Mouse (Mus musculus) liver (tissue): ENCODE data around the gene Fcgr2b.
"Not testable (repeated sequence)": the region's sequence is repeated elsewhere in the genome, so short reads cannot be mapped to it uniquely, and the experiment has no call there.

ENCODE experiments used
- DNase-seq: peaks from one replicate; pipeline ENCODE4 v3.0.0-alpha.2; 2020; ENCODE audit warnings: mixed read lengths

The Fcgr2b gene

DNA sequence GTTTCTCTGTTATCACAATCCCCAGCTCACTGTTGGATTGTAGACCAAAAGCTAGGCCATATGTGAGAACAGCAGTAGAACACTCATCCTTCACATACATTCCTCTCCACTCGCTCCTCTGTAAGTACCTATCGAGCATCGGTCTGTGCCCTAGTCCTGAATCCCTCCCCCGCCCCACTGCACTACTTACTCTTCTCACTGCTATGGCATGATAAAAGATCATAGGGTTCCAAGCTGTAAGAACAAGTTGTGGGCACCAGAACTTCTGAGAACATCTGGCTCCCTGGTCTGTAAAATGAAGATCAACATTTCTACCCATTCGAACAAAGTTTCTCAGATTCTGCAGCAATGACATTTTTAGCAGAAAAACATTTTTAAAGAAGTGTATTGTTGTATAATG, at the start of gene Fcgr2b:
Fcgr2b (minus strand) TSS at position 101 of the 400 bp plus-strand sequence.
- no peak for DNase-seq

GRCm38 (mm10) chr1:171019311-171019950, 43.1 kb upstream of the Fcgr2b start:
- DNase-seq, result no peak

- DNase-seq, result no peak
Measured at GRCm38 (mm10) chr1:171018737-171019136, 42.4 kb upstream of the Fcgr2b start, which contains the start of gene Fcgr4. Gene Fcgr4, plus strand, starts transcription at chr1:171018920.

DNA sequence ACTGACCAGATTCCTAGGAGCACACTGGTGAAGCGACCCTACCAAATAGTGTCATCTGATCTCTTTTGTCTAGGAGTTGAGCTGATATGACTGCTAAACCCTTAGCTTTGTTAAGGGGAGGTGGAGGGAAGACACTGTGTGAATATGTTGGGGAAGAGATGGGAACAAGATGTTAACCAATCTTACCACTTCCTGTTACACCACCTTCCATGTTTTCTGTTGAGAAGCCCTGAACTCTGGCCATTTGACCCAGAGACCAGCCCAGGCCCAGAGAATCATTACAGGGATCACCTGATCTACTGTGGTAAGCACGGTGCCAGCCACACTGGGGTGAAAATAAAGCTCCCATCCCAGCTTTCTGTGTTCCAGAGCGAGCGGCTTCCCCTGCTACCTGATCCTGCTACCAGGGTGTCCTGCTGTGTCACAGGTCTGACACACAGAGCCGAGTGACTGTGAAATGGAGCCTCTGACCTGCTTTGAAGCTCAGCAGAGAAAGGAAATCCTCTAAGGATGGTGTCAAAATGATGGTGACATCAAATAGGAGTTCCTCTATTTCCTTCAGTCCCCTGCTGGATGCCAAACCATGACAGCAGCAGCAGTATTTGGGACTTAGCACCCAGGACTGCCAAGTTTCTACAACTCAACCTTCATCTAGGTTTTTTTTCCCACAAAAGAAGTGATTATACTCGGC, 41.3 kb upstream of the Fcgr2b start:
- DNase-seq, result no peak

DNA sequence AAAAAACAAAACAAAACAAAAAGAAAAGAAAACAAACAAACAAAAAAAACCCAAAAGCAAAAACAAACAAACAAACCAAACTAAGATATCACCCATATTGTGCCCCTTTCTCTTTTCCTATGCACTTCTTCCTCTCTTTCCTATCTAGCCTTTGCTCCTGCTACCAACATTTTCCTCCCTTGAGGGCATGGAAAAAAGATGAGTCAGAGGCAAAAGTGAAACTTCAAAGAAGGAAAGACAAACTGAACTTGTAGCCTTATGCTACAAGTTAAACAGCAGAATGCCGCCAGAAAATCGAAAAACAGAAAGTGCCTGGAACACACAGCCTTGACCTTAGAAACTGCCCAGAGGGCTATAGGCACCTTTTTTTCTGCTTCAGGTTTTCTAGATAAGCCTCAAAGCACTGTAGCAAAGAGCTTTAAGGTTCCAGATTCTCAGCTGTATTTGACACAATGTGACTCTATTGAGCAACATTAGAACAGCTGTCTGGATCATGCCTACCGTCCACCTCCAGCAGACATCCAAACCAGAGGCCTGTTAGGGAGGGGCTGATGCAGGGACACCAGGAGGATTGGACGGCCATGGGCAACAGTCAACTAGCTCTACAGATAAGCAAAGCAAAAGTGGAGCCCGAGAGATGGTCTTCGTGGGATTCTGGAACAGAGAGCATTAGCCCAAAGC, 40.5 kb upstream of the Fcgr2b start:
- no peak for DNase-seq

- no peak for DNase-seq
Measured at GRCm38 (mm10) chr1:171011733-171012132, 35.4 kb upstream of the Fcgr2b start.

- DNase-seq, result peak; percentile 35
Measured at GRCm38 (mm10) chr1:171006905-171007304, 30.6 kb upstream of the Fcgr2b start.

- DNase-seq, result no peak
Measured at GRCm38 (mm10) chr1:171006335-171006734, 30.0 kb upstream of the Fcgr2b start.

DNA sequence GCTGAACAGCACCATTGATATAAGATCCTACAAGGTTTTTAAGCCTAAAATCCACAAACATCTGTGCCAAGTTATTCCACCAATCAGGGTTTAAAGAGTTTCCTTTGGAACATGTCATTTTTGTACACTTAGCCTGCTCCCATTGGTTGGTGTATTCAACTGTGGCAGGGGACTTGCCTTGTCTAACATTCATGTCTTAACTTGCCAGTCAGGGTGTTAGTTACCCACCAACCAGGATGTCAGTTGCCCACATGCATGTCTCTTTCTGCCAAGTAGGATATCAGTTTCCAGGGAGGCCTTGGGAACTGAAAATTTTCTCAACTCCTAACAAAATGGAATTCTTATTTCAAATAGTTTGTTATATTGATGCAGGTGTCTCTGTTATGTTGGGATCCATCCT, 29.2 kb upstream of the Fcgr2b start:
- no peak for DNase-seq

DNA sequence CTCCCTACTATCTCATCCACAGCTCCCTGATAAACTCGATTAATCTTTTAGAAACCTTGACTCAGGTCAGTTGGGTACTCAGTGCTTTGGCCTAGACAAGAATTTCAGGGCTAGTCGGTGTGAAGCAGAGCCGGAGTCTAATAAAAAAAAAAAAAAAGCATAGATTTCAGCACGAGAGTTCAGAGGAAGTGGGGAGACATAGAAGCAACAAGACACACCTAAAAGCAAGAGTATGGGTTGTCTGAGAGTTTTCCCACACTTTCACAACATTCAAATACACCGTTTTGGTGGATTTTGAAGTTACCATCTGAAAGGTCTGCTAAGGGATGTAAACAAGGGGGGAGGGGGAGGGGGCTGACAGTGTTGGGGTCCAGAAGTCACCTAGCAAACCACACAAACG, 28.7 kb upstream of the Fcgr2b start:
- no peak for DNase-seq

DNA sequence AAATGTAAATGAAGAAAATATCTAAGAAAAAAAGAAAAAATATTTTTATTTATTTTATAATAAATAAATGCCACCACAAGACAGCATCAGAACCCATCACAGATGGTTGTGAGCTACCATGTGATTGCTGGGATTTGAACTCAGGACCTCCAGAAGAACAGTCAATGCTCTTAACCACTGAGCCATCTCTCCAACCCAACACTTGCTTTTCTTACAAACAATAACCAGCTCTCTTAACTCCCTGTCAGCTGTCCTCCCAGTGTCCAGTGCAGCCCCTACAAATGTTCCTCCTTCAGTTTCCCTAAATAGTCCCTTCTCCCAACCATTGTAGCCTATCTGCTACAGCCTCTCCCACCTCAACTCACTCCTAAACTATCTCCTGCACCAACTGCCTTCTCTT, 23.5 kb upstream of the Fcgr2b start:
- DNase-seq, result no peak

- DNase-seq, result peak; percentile 31
Measured at GRCm38 (mm10) chr1:170997756-170998655, 21.7 kb upstream of the Fcgr2b start.

- peak; percentile 51 for DNase-seq
Measured at GRCm38 (mm10) chr1:170996753-170997152, 20.4 kb upstream of the Fcgr2b start.

DNA sequence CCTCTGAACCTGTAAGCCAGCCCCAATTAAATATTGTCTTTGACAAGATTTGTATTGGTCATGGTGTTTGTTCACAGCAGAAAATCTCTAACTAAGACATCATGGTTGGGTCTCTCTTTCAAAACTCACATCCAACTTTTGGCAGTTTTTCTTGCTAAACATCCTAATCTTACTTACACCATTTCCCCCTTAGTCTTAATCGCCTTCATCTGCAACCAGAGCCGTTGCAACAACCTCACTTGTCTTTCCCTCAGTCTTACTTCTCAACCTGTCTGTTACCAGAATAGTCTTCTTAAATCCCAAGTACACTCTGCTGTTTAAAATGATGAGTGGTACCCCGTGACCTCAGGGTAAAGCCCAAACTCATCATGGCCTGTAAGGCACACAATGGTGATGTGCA, 19.7 kb upstream of the Fcgr2b start:
- DNase-seq, result no peak

DNA sequence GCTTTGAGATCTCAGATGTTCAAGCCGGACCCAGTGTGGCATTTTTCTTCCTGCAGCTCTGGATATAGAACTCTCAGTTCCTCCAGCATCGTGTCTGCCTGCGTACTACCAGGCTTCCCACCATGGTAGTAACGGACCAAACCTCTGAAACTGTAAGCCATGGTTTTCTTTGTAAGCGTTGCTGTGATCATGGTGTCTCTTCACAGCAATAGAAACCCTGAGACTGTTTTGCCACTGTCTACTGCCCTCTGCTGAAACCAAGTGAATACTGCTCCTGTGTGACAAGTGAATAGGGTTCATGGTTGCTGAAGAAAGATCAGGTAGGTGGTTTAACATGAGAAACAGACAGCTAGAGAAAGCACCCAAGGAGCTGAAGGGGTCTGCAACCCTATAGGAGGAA, 16.2 kb upstream of the Fcgr2b start:
- DNase-seq, result peak; percentile 19

- DNase-seq, result no peak
Measured at GRCm38 (mm10) chr1:170989656-170990055, 13.3 kb upstream of the Fcgr2b start.

GRCm38 (mm10) chr1:170985861-170986260, 9.5 kb upstream of the Fcgr2b start:
- DNase-seq, result no peak

GRCm38 (mm10) chr1:170985092-170985491, 8.7 kb upstream of the Fcgr2b start:
- DNase-seq, result no peak

- DNase-seq, result no peak
Measured at GRCm38 (mm10) chr1:170983066-170983465, 6.7 kb upstream of the Fcgr2b start.

GRCm38 (mm10) chr1:170982301-170982700, 6.0 kb upstream of the Fcgr2b start:
- DNase-seq, result no peak

DNA sequence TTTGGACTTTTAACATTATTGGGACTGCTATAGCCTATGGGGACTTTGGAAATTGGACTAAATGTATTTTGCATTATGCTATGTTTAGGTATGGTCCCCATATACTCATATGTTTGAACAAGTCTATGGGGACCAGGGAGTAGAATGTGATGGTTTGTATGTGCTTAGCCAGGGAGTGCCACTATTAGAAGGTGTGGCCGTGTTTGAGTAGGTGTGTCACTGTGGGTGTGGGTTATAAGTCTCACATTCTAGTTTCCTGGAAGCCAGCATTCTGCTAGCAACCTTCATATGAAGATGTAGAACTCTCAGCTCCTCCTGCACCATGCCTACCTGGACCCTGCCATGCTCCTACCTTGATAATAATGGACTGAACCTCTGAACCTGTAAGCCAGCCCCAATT, 5.3 kb upstream of the Fcgr2b start:
- not testable (repeated sequence) for DNase-seq

DNA sequence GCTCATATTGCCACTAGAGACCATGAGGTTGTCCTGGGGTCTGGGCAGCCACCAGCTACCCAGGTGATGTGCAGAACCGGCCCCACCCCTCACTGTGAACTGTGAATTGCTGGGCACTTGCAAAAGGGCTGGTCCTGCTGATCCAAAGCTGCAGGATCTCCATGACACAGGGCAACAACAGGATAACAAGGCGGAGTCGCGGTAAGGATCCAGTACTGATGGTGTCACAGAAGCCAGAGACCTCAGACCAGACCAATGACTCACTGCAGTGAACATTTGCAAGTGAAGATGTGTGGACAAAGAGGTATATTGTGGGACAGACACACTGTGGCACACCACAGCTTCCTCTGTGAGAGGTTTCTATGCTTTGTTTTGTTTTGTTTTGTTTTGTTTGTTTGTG, 2.3 kb upstream of the Fcgr2b start:
- no peak for DNase-seq

DNA sequence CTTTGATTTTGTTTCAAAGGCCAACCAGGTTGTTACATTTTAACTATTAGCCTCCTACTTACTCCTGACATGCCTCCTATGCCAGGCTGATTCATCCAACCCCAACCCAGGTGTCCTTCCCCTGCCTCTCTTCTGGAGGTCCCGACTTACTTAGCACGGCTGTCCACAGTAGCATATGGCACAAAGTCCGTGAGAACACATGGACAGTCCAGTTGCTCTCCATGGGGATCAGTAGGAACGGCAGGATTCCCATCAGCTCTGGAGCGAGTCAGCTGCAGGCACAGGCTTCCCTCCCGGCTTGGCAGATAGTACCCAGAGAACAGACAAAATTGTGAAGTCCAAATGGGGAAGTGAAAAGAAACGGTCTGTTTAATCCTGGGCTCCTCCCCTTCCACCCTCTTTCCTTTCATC, 591 bp downstream of the Fcgr2b start:
- DNase-seq, result no peak
